In genomic region chr4:126227077-126227761, GRCm38 (mm10) we compare ENCODE assay signal across 8 mouse cellular contexts. TPM values are rescaled to one million over a fixed set of nuclear protein-coding genes. Genes with fewer than 3 reads are reported as not detected.
DNase-seq lines count a peak whose midpoint lies in the region; ATAC-seq lines count a peak whose summit lies in the region.

No protein-coding gene starts in this region.

- WGBS in forebrain, embryonic 10.5 days: 8% methylated on average over 18 of the region's 18 CpGs
- WGBS in heart, embryonic 15.5 days: 7% methylated on average over 18 of the region's 18 CpGs
- 8% methylated on average over 18 of the region's 18 CpGs for WGBS in liver, embryonic 13.5 days (ENCODE audit: insufficient replicate concordance)
- WGBS in stomach, embryonic 15.5 days: 9% methylated on average over 18 of the region's 18 CpGs

- peak overlapping the region; percentile 31 for H3K4me3 ChIP-seq in forebrain, embryonic 10.5 days
- H3K4me3 ChIP-seq in heart, embryonic 15.5 days: peak overlapping the region; percentile 38
- peak overlapping the region; percentile 24; the same call in 1 of the 2 replicates for H3K4me3 ChIP-seq in liver, embryonic 13.5 days (replicated peaks)
- peak overlapping the region; percentile 37 for H3K4me3 ChIP-seq in stomach, embryonic 15.5 days (replicated peaks)

- H3K4me2 ChIP-seq in heart, embryonic 15.5 days: peak overlapping the region; percentile 64
- peak overlapping the region; percentile 54 for H3K4me2 ChIP-seq in liver, embryonic 13.5 days
- peak overlapping the region; percentile 72 for H3K4me2 ChIP-seq in stomach, embryonic 15.5 days

- H3K36me3 ChIP-seq in forebrain, embryonic 10.5 days (replicated peaks): peaks cover 26% of the 10 kb centered on the region
- peaks cover 18% of the 10 kb centered on the region for H3K36me3 ChIP-seq in heart, embryonic 15.5 days
- peaks cover 14% of the 10 kb centered on the region for H3K36me3 ChIP-seq in liver, embryonic 13.5 days
- H3K36me3 ChIP-seq in stomach, embryonic 15.5 days: peaks cover 13% of the 10 kb centered on the region

- no peaks in the 10 kb centered on the region for H3K9me3 ChIP-seq in forebrain, embryonic 10.5 days
- no peaks in the 10 kb centered on the region for H3K9me3 ChIP-seq in heart, embryonic 15.5 days (replicated peaks)
- H3K9me3 ChIP-seq in liver, embryonic 13.5 days (replicated peaks): no peaks in the 10 kb centered on the region
- H3K9me3 ChIP-seq in stomach, embryonic 15.5 days: no peaks in the 10 kb centered on the region

- H3K27me3 ChIP-seq in forebrain, embryonic 10.5 days (ENCODE audit: poor library complexity, severe bottlenecking): no peaks in the 10 kb centered on the region
- H3K27me3 ChIP-seq in heart, embryonic 15.5 days: no peaks in the 10 kb centered on the region
- peaks cover 11% of the 10 kb centered on the region for H3K27me3 ChIP-seq in liver, embryonic 13.5 days
- no peaks in the 10 kb centered on the region for H3K27me3 ChIP-seq in stomach, embryonic 15.5 days (replicated peaks)

- DNase-seq in CD8-positive naive resting alpha-beta T cell, adult 2 months (ENCODE audit: low read depth in 2 of 2, low spot score in 2 of 2): peak; percentile 87 to 89
- DNase-seq in c-Kit-positive CD71-negative TER-119-negative erythroid progenitor cells, embryonic 14.5 days (ENCODE audit: low read depth): peak; percentile 92
- DNase-seq in forebrain, embryonic 10.5 days (ENCODE audit: extremely low spot score, low spot score): peak; percentile 86
- DNase-seq in kidney, postnatal 14 days: peak; percentile 91
- peak; percentile 60 for DNase-seq in liver, embryonic 13.5 days
- DNase-seq in natural killer cell, adult 2 months (ENCODE audit: low spot score in 2 of 2): peak; percentile 79 to 87

- ATAC-seq in heart, embryonic 15.5 days (replicated peaks; ENCODE audit: insufficient number of reproducible peaks, insufficient read depth, low FRiP score, low read depth): peak; percentile 83
- ATAC-seq in liver, embryonic 13.5 days (ENCODE audit: low read depth): peak; percentile 68
- peak; percentile 68 for ATAC-seq in stomach, embryonic 15.5 days (ENCODE audit: insufficient read depth, low FRiP score, low read depth)

- peak overlapping the region; percentile 5; the same call in 1 of the 2 replicates for H3K9ac ChIP-seq in heart, embryonic 15.5 days
- peak overlapping the region; percentile 6; the same call in 1 of the 2 replicates for H3K9ac ChIP-seq in liver, embryonic 13.5 days
- no peak overlapping the region for H3K9ac ChIP-seq in stomach, embryonic 15.5 days

- peaks cover 19% of the 10 kb centered on the region for H3K4me1 ChIP-seq in forebrain, embryonic 10.5 days
- H3K4me1 ChIP-seq in heart, embryonic 15.5 days (replicated peaks): peaks cover 13% of the 10 kb centered on the region
- peaks cover 6% of the 10 kb centered on the region for H3K4me1 ChIP-seq in liver, embryonic 13.5 days (replicated peaks)
- peaks cover 5% of the 10 kb centered on the region; the same call in 1 of the 2 replicates for H3K4me1 ChIP-seq in stomach, embryonic 15.5 days

- peak overlapping the region; percentile 48; the same call in 1 of the 2 replicates for H3K27ac ChIP-seq in forebrain, embryonic 10.5 days
- H3K27ac ChIP-seq in heart, embryonic 15.5 days: peak overlapping the region; percentile 63
- no peak overlapping the region for H3K27ac ChIP-seq in liver, embryonic 13.5 days
- H3K27ac ChIP-seq in stomach, embryonic 15.5 days: peak overlapping the region; percentile 42; the same call in 1 of the 2 replicates

RNA-seq across cellular contexts. Expression of gene Thrap3, which starts 24.7 kb away (rescaled TPM):
- polyA plus RNA-seq in forebrain, embryonic 10.5 days (2016; fragmentation: Nextera tagmentation; extraction: Ambion mirVana): 251 and 256 TPM in 2 replicates
- 129 and 149 TPM in 2 replicates for polyA plus RNA-seq in heart, embryonic 15.5 days (2015; fragmentation: Nextera tagmentation; extraction: Ambion mirVana)
- 98.1 and 121 TPM in 2 replicates for polyA plus RNA-seq in liver, embryonic 13.5 days (2015; fragmentation: Nextera tagmentation; extraction: Ambion mirVana)
- 182 and 203 TPM in 2 replicates for polyA plus RNA-seq in stomach, embryonic 15.5 days (2015; fragmentation: Nextera tagmentation; extraction: Ambion mirVana)

RNA-seq across cellular contexts. Expression of gene Map7d1, which starts 28.9 kb away (rescaled TPM):
- polyA plus RNA-seq in forebrain, embryonic 10.5 days (2016; fragmentation: Nextera tagmentation; extraction: Ambion mirVana): 45.6 and 47.1 TPM in 2 replicates
- 39.4 and 50.7 TPM in 2 replicates for polyA plus RNA-seq in heart, embryonic 15.5 days (2015; fragmentation: Nextera tagmentation; extraction: Ambion mirVana)
- polyA plus RNA-seq in liver, embryonic 13.5 days (2015; fragmentation: Nextera tagmentation; extraction: Ambion mirVana): 6.6 and 7.3 TPM in 2 replicates
- polyA plus RNA-seq in stomach, embryonic 15.5 days (2015; fragmentation: Nextera tagmentation; extraction: Ambion mirVana): 34.1 and 36.9 TPM in 2 replicates

RNA-seq across cellular contexts. Expression of gene Trappc3, which starts 34.9 kb away (rescaled TPM):
- 84.8 and 86.8 TPM in 2 replicates for polyA plus RNA-seq in forebrain, embryonic 10.5 days (2016; fragmentation: Nextera tagmentation; extraction: Ambion mirVana)
- 73.1 and 77.6 TPM in 2 replicates for polyA plus RNA-seq in heart, embryonic 15.5 days (2015; fragmentation: Nextera tagmentation; extraction: Ambion mirVana)
- 40.5 and 41.5 TPM in 2 replicates for polyA plus RNA-seq in liver, embryonic 13.5 days (2015; fragmentation: Nextera tagmentation; extraction: Ambion mirVana)
- polyA plus RNA-seq in stomach, embryonic 15.5 days (2015; fragmentation: Nextera tagmentation; extraction: Ambion mirVana): 91.7 and 97.1 TPM in 2 replicates

RNA-seq across cellular contexts. Expression of gene Col8a2, which starts 59.4 kb away (rescaled TPM):
- polyA plus RNA-seq in forebrain, embryonic 10.5 days (2016; fragmentation: Nextera tagmentation; extraction: Ambion mirVana): 5.9 and 6.8 TPM in 2 replicates
- 5.2 and 10.9 TPM in 2 replicates for polyA plus RNA-seq in heart, embryonic 15.5 days (2015; fragmentation: Nextera tagmentation; extraction: Ambion mirVana)
- 0.99 and 1.2 TPM in 2 replicates for polyA plus RNA-seq in liver, embryonic 13.5 days (2015; fragmentation: Nextera tagmentation; extraction: Ambion mirVana)
- 13.4 and 14.2 TPM in 2 replicates for polyA plus RNA-seq in stomach, embryonic 15.5 days (2015; fragmentation: Nextera tagmentation; extraction: Ambion mirVana)
